Mouse (Mus musculus) lung, adult 2 months (tissue): ENCODE results near the gene Eps15l1.

Source experiments
- CTCF ChIP-seq: fragments of 200-500 bp; IDR thresholded peaks from 2 replicates; pipeline ENCODE4 v1.5.1; 2011; ENCODE audit warnings: mild to moderate bottlenecking, low read length, control low read depth; ENCODE audit not compliant: insufficient read depth
- POLR2A ChIP-seq: fragments of 200-500 bp; IDR thresholded peaks from 2 replicates; pipeline ENCODE4 v1.6.1; 2011; ENCODE audit warnings: low read depth, mild to moderate bottlenecking, control low read depth, low read length, borderline replicate concordance; ENCODE audit errors: extremely low read depth

DNA sequence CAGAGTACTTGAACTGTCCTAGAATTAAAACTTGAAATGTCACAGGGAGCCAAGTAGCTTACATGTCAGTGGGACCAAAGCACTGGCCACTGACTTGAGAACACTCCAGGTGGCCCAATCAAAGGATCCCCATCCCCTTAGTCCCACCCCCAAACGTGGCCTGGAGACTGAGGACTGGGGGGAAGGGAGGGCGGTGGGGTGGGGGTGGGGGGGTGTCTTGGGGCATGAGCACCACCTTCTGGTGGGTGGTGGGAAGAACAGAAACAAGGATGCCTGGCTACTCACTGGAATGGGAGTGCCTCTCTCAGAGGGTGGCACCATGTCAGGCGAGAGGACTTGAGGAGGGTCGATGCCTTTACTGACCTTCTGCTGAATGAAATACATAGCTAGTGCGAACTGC is 38.9 kb downstream of the Eps15l1 start:
- TF ChIP-seq CTCF, result peak; percentile 30; the same call in 1 of the 2 replicates
- no peak for TF ChIP-seq POLR2A
